Mouse (Mus musculus) kidney, adult 2 months (tissue): ENCODE data around the gene P2ry6.

ENCODE experiments used
- CTCF ChIP-seq: fragments of 200-500 bp; conservative IDR thresholded peaks from 2 replicates; pipeline ENCODE4 v1.5.1; 2011; ENCODE audit warnings: low read depth, mild to moderate bottlenecking, control low read depth, low read length, moderate library complexity, mixed read lengths; ENCODE audit not compliant: insufficient read depth, insufficient read length
- POLR2A ChIP-seq: fragments of 200-500 bp; IDR thresholded peaks from one replicate; pipeline ENCODE4 v1.6.1; 2011; ENCODE audit warnings: low read depth, low read length, control low read depth

GRCm38 (mm10) chr7:100905037-100905436, 69.4 kb downstream of the P2ry6 start:
- TF ChIP-seq CTCF (no peak), POLR2A (no peak)
